Mouse (Mus musculus) splenic B cell, adult 2 months (primary cell): ENCODE measurements around the gene Fam221a.
"Not testable (repeated sequence)": the region's sequence is repeated elsewhere in the genome, so short reads cannot be mapped to it uniquely, and the experiment has no call there.

Experiments used
- DNase-seq: peaks from one replicate; pipeline ENCODE4 v3.0.0-alpha.2; 2011; ENCODE audit warnings: low read depth, low spot score
- H3K27me3 ChIP-seq: 2 replicates; pipeline ENCODE4 v1.6.1; 2012; ENCODE audit warnings: mild to moderate bottlenecking, low read length, moderate library complexity, mixed read lengths; ENCODE audit not compliant: control insufficient read depth, poor library complexity, insufficient read depth, severe bottlenecking
- H3K36me3 ChIP-seq: 2 replicates; pipeline ENCODE4 v1.6.1; 2012; ENCODE audit warnings: mild to moderate bottlenecking, low read length, moderate library complexity, mixed read lengths; ENCODE audit not compliant: control insufficient read depth, poor library complexity, insufficient read depth, severe bottlenecking

Fam221a gene

GRCm38 (mm10) chr6:49349826-49350225 lies 17.7 kb upstream of the Fam221a start:
- Histone ChIP-seq H3K36me3 (no peaks in the 10 kb centered on the region), H3K27me3 (no peaks in the 10 kb centered on the region)
- DNase-seq = no peak

GRCm38 (mm10) chr6:49354613-49355012 lies 12.9 kb upstream of the Fam221a start:
- Histone ChIP-seq H3K27me3 (no peaks in the 10 kb centered on the region), H3K36me3 (no peaks in the 10 kb centered on the region)
- DNase-seq = peak; percentile 31

DNA sequence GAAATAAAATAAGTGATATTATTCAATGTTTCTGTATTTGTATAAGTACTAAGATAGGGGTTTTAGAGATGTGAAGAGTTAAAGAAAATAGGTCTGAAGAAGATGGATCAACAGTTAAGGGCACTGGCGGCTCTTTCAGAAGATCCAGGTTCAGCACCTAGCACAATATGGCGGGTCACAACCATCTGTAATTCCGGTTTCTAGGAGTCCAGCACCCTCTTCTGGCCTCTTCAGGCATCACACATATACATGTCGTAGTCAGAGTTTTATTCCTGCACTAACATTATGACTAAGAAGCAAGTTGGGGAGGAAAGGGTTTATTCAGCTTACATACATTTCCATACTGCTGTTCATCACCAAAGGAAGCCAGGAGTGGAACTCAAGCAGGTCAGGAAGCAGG lies 12.4 kb upstream of the Fam221a start:
- Histone ChIP-seq H3K27me3 (no peaks in the 10 kb centered on the region), H3K36me3 (no peaks in the 10 kb centered on the region)
- DNase-seq = no peak

- Histone ChIP-seq H3K27me3 (no peaks in the 10 kb centered on the region), H3K36me3 (no peaks in the 10 kb centered on the region)
- DNase-seq = peak; percentile 15
These were observed 7.1 kb upstream of the Fam221a start for GRCm38 (mm10) chr6:49360420-49360819.

DNA sequence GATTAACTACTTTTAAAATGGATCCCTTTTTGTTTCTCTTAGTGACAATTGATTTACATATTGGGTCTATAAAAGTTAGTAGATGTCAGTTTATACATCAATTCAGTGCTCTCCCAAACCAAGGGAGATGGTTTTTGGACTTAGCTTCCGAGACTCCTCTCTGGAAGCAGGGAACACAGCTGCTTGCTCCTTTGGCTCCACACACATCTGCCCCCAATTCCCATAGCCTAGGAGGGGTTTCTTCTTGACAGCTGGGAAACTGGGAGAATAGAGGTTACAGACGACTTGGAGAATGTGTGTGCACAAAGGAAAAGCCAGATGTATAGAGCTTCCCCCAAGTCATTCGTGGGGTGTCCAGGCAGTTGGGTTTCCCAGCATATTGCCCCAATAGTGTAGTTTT lies 673 bp downstream of the Fam221a start:
- DNase-seq = no peak
- H3K27me3 ChIP-seq = no peaks in the 10 kb centered on the region
- H3K36me3 ChIP-seq = no peaks in the 10 kb centered on the region

- DNase-seq = no peak
- no peaks in the 10 kb centered on the region for H3K36me3 ChIP-seq
- no peaks in the 10 kb centered on the region for H3K27me3 ChIP-seq
These were observed 5.2 kb downstream of the Fam221a start for GRCm38 (mm10) chr6:49372705-49373104.

- H3K36me3 ChIP-seq = no peaks in the 10 kb centered on the region
- no peak for DNase-seq
These were observed 6.4 kb downstream of the Fam221a start for GRCm38 (mm10) chr6:49373943-49374342.

DNA sequence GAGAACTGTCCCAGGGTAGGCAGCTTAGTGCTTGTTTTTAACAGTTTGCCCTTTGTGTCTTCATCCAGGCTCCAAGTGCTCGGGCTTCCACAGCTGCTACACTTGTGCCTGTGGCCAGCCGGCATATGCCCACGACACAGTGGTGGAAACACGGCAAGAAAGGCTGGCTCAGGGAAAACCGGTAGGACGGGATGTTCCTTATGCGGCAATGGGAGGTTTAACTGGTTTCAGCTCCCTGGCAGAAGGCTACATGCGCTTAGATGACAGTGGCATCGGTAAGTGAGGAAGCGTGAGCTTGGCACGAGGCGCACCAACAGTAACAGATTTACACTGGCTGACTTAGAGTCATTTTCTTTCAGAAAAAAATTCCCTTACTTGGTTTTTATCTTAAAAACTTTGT lies 10.8 kb downstream of the Fam221a start:
- no peak for DNase-seq
- Histone ChIP-seq H3K27me3 (no peaks in the 10 kb centered on the region), H3K36me3 (no peaks in the 10 kb centered on the region)

More at GRCm38 (mm10) chr6:49373943-49374342, 6.4 kb downstream of the Fam221a start:
- no peaks in the 10 kb centered on the region for H3K27me3 ChIP-seq

GRCm38 (mm10) chr6:49394276-49394675 lies 26.7 kb downstream of the Fam221a start:
- DNase-seq = no peak
- H3K27me3 ChIP-seq = no peaks in the 10 kb centered on the region

DNA sequence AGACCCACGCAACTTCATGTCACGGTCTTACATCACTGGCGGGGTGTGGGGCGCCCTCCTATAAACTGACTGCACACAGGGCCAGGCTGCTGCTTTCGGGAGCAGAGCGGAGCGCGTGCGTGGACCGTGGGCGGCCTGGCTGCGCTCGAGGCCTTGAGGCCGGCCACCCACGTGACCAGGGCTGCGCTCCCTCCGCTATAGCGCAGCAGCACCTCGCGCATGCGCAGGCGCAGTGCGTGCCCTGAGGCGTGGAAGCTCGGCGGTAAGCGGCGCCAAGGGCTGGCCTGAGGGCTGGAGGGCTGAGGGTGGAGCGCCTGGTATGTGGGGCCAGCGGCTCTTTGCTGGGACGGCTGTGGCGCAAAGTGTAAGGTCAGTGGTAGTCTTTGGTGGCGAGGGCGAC lies 27.8 kb downstream of the Fam221a start, which contains the start of gene Stk31:
Stk31 (plus strand) TSS at position 289 of the 400 bp plus-strand sequence.
- no peaks in the 10 kb centered on the region for H3K27me3 ChIP-seq
- no peaks in the 10 kb centered on the region for H3K36me3 ChIP-seq
- no peak for DNase-seq

More at GRCm38 (mm10) chr6:49394276-49394675, 26.7 kb downstream of the Fam221a start:
- H3K36me3 ChIP-seq = no peaks in the 10 kb centered on the region

DNA sequence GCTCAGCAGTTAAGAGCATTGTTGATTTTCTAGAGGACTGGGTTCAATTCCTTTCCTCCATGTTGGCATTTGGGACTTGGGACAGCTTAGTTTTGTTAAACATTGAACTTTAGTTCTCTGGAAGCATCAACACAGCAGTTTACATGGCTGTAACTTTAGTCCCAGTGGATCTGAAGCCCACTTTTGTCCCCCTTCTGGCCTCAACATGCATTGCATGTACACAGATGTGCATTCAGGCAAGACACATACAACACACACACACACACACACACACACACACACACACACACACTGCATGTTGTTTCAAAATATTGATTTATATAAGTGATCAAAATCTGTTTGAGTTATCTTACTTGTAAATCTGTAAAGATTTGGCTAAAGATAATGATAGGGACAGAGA lies 29.9 kb downstream of the Fam221a start:
- Histone ChIP-seq H3K27me3 (no peaks in the 10 kb centered on the region), H3K36me3 (no peaks in the 10 kb centered on the region)
- peak; percentile 53 for DNase-seq

DNA sequence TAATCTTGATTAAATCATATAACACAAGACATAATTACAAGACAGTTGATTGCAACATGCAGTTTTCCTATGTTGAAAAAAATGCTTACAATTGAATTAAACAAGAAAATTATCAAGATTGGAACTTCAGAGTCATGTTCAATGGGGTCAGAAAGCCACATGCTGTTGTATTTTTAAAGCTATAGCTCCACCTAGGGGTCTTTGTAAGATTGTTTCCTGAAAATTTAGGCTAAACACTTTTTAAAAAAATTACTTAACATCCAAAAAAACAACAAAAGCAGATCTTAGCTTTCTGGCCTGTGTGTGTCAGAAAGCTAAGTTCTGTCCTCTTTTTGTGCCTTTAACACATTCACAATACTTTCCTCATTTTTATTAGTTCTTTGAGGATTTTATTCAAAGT lies 30.8 kb downstream of the Fam221a start:
- DNase-seq = peak; percentile 70

DNA sequence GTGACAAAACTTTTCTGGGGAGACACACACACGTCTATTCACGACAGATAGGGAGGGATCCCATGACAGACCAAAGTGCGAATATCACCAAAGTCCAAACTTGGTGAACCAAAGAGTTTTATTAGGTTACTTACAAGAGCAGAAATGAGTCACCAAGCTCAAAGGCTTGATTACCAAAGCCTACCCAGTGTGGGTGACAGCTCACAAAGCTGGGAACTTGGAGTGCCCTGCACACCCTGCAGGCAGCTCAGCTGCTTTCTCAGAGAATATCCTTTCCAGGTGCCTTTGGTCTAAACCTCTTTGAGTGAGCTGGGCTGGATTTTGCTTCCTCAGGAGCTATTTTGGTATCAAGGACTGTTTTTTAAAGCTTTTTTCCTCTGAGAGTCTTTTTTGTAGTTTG lies 43.3 kb downstream of the Fam221a start:
- DNase-seq = no peak

More for the DNA sequence above, 30.8 kb downstream of the Fam221a start:
- no peaks in the 10 kb centered on the region for H3K27me3 ChIP-seq
- H3K36me3 ChIP-seq = no peaks in the 10 kb centered on the region

DNA sequence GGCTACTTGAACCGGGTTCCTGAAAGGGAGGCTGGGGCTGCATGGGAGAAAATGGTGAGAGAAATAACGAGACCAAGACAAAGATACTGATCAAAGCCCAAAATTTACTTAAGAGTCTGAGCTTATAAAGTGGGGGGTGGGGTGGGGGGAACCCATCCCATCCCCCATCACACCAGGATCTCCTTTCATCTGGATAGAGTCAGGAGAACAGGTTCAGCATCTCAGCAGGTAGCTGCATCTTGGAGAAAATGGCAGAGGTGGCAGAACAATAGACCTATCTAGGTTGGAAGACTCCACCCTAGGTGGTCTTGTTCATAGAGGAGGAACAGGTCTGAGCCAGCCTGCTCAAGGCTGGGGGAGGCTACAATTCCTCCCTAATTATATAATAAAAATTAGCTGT lies 45.4 kb downstream of the Fam221a start:
- not testable (repeated sequence) for H3K36me3 ChIP-seq, DNase-seq, H3K27me3 ChIP-seq

More for the DNA sequence above, 43.3 kb downstream of the Fam221a start:
- Histone ChIP-seq H3K36me3 (no peaks in the 10 kb centered on the region), H3K27me3 (no peaks in the 10 kb centered on the region)

DNA sequence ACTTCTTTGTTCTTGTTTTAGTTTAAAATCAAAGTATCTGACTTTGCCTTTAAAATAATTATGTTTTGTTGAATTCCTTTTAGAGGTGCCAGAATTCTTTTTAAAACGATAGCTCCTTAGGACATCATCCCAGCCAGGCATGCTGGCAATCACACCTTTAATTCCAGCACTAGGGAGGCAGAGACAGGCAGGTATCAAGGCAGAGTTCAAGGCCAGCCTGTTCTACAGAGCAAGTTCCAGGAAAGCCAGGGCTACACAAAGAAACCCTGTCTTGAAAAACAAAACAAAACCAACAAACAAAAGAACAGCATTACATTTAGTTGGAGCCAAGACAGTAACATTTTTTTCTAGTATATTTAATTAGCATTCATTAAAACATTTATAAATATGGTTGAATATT lies 48.4 kb downstream of the Fam221a start:
- H3K27me3 ChIP-seq = no peaks in the 10 kb centered on the region
- H3K36me3 ChIP-seq = no peaks in the 10 kb centered on the region
- no peak for DNase-seq

- no peak for DNase-seq
- H3K27me3 ChIP-seq = no peaks in the 10 kb centered on the region
- no peaks in the 10 kb centered on the region for H3K36me3 ChIP-seq
These were observed 69.8 kb downstream of the Fam221a start for GRCm38 (mm10) chr6:49437306-49437705.
